Mouse (Mus musculus): ENCODE measurements around the gene Atp1a1.

GRCm38 (mm10) chr3:101572991-101573390, 31.5 kb downstream of the Atp1a1 start:
- TF ChIP-seq CTCF (IDR thresholded peaks at IDR 0.05; ENCODE audit: borderline replicate concordance, control insufficient read depth, extremely low read depth, insufficient read depth, low read length, poor library complexity) (no peak), POLR2A (IDR thresholded peaks at IDR 0.05; ENCODE audit: control insufficient read depth, extremely low read depth, insufficient read depth, low read length, poor library complexity) (no peak)

Data from thymus, adult 2 months (tissue).